ENCODE assay signal across 9 mouse cellular contexts in genomic region chr5:35563449-35563848, GRCm38 (mm10). TPM values are rescaled to one million over a fixed set of nuclear protein-coding genes. Genes with fewer than 3 reads are reported as not detected.
DNase-seq lines count a peak whose midpoint lies in the region; ATAC-seq and TF ChIP-seq lines count a peak whose summit lies in the region.
"Had no signal": no experiment of that assay in that cellular context is flagged by ENCODE, and none has a peak within 500 bp of the region (broad histone marks: within the 10 kb centered on the region; RNA-seq: fewer than 3 reads in every experiment).

No protein-coding gene starts in this region.

- H3K9me3 ChIP-seq in midbrain, embryonic 11.5 days (ENCODE audit: control insufficient read depth, low read length): no peaks in the 10 kb centered on the region
- no peaks in the 10 kb centered on the region for H3K9me3 ChIP-seq in midbrain, embryonic 15.5 days
- no peaks in the 10 kb centered on the region for H3K9me3 ChIP-seq in limb, embryonic 14.5 days (ENCODE audit: control insufficient read depth, low read length)
- H3K9me3 ChIP-seq: midbrain, embryonic 12.5 days had no signal

- H3K27me3 ChIP-seq in midbrain, embryonic 11.5 days (ENCODE audit: control insufficient read depth, insufficient read depth, low read length): no peaks in the 10 kb centered on the region
- no peaks in the 10 kb centered on the region for H3K27me3 ChIP-seq in midbrain, embryonic 15.5 days (replicated peaks)
- no peaks in the 10 kb centered on the region for H3K27me3 ChIP-seq in limb, embryonic 14.5 days (ENCODE audit: control insufficient read depth, insufficient read depth, low read length)
- H3K27me3 ChIP-seq: midbrain, embryonic 12.5 days had no signal

- WGBS in midbrain, embryonic 11.5 days: 0% methylated on average over 1 of the region's 1 CpGs
- 0% methylated on average over 1 of the region's 1 CpGs for WGBS in midbrain, embryonic 15.5 days
- 8% methylated on average over 1 of the region's 1 CpGs for WGBS in limb, embryonic 14.5 days
- 0% methylated on average over 1 of the region's 1 CpGs for WGBS in olfactory bulb, adult 2 months

- peaks cover 2% of the 10 kb centered on the region; the same call in 1 of the 2 replicates for H3K4me1 ChIP-seq in midbrain, embryonic 11.5 days (ENCODE audit: control insufficient read depth, insufficient read depth, low read length)
- H3K4me1 ChIP-seq in midbrain, embryonic 15.5 days: no peaks in the 10 kb centered on the region
- H3K4me1 ChIP-seq in limb, embryonic 14.5 days (ENCODE audit: control insufficient read depth, insufficient read depth, low read length): no peaks in the 10 kb centered on the region
- no peaks in the 10 kb centered on the region for H3K4me1 ChIP-seq in olfactory bulb, adult 2 months (ENCODE audit: control insufficient read depth, insufficient read depth, low read length)
- H3K4me1 ChIP-seq: midbrain, embryonic 12.5 days had no signal

- H3K27ac ChIP-seq in midbrain, embryonic 11.5 days (ENCODE audit: low read depth, low read length): no peak overlapping the region
- no peak overlapping the region for H3K27ac ChIP-seq in midbrain, embryonic 15.5 days
- no peak overlapping the region for H3K27ac ChIP-seq in limb, embryonic 14.5 days (replicated peaks; ENCODE audit: low read depth, low read length)
- H3K27ac ChIP-seq in olfactory bulb, adult 2 months (ENCODE audit: insufficient read depth, low read depth, low read length): no peak overlapping the region
- H3K27ac ChIP-seq: midbrain, embryonic 12.5 days had no signal

- H3K4me2 ChIP-seq in midbrain, embryonic 11.5 days: no peak overlapping the region
- no peak overlapping the region for H3K4me2 ChIP-seq in midbrain, embryonic 15.5 days
- H3K4me2 ChIP-seq in limb, embryonic 14.5 days (replicated peaks; ENCODE audit: low read depth, low read length, severe bottlenecking): no peak overlapping the region
- H3K4me2 ChIP-seq: midbrain, embryonic 12.5 days had no signal

- ATAC-seq in midbrain, embryonic 11.5 days (ENCODE audit: low FRiP score): peak; percentile 57
- no peak; the same call in 1 of the 2 replicates for ATAC-seq in midbrain, embryonic 15.5 days (replicated peaks)
- ATAC-seq in inflammation-experienced regulatory T-cells, adult 6 months: peak; percentile 56
- no peak for ATAC-seq in limb, embryonic 14.5 days (ENCODE audit: low FRiP score, low read depth)

- peak; percentile 98 for DNase-seq in midbrain, embryonic 11.5 days (ENCODE audit: low spot score, missing footprints)
- DNase-seq in cerebellum, adult 18-20 months: peak; percentile 69 to 83
- peak; percentile 63 to 67 for DNase-seq in frontal cortex, postnatal 25 days (ENCODE audit: low spot score in 2 of 2)
- peak; percentile 50 for DNase-seq in limb, embryonic 14.5 days (ENCODE audit: low spot score)
- peak; percentile 59 for DNase-seq in thymus, postnatal 0 days (ENCODE audit: low spot score)

- peaks cover 23% of the 10 kb centered on the region for H3K36me3 ChIP-seq in midbrain, embryonic 11.5 days (ENCODE audit: control insufficient read depth, insufficient read depth, low read length)
- H3K36me3 ChIP-seq in midbrain, embryonic 15.5 days (replicated peaks): peaks cover 31% of the 10 kb centered on the region
- peaks cover 85% of the 10 kb centered on the region for H3K36me3 ChIP-seq in limb, embryonic 14.5 days (ENCODE audit: control insufficient read depth, insufficient read depth, low read length)

- H3K9ac ChIP-seq in midbrain, embryonic 11.5 days (ENCODE audit: low read length): no peak overlapping the region
- no peak overlapping the region for H3K9ac ChIP-seq in midbrain, embryonic 15.5 days
- no peak overlapping the region for H3K9ac ChIP-seq in limb, embryonic 14.5 days (ENCODE audit: low read depth, low read length, severe bottlenecking)
- H3K9ac ChIP-seq: midbrain, embryonic 12.5 days had no signal

- peak; percentile 60 for TF ChIP-seq CTCF in olfactory bulb, adult 2 months (IDR thresholded peaks at IDR 0.05; ENCODE audit: insufficient read depth, low read depth, low read length)

- TF ChIP-seq POLR2A in limb, embryonic 14.5 days (IDR thresholded peaks at IDR 0.05; ENCODE audit: borderline replicate concordance, extremely low read depth, insufficient read depth, insufficient read length): no peak
- no peak for TF ChIP-seq POLR2A in olfactory bulb, adult 2 months (IDR thresholded peaks at IDR 0.05; ENCODE audit: insufficient read depth, low read depth, low read length)

- no peak overlapping the region for H3K4me3 ChIP-seq in midbrain, embryonic 11.5 days (ENCODE audit: low read depth, low read length)
- no peak overlapping the region for H3K4me3 ChIP-seq in midbrain, embryonic 15.5 days
- H3K4me3 ChIP-seq in limb, embryonic 14.5 days (replicated peaks; ENCODE audit: low read length): no peak overlapping the region
- H3K4me3 ChIP-seq in olfactory bulb, adult 2 months (ENCODE audit: insufficient read depth, low read depth, low read length): no peak overlapping the region
- H3K4me3 ChIP-seq: midbrain, embryonic 12.5 days had no signal

RNA-seq across cellular contexts. Expression of gene Trmt44, which starts 11.4 kb away (rescaled TPM):
- 7.9 and 9.3 TPM in 2 replicates for polyA plus RNA-seq in midbrain, embryonic 11.5 days (2014; fragmentation: Nextera tagmentation; extraction: Ambion mirVana)
- 7.3 and 7.6 TPM in 2 replicates for polyA plus RNA-seq in midbrain, embryonic 15.5 days (2015; fragmentation: Nextera tagmentation; extraction: Ambion mirVana)
- 1 to 10 TPM; 2.0 to 3.1 (median 2.9) TPM for polyA plus RNA-seq in inflammation-experienced regulatory T-cells, adult 6 months (2017; shearing (Covaris generic))
- polyA plus RNA-seq in limb, embryonic 14.5 days (2012; rRNA removed): 7.5 and 8.3 TPM in 2 replicates
- polyA plus RNA-seq in limb, embryonic 14.5 days (2014; fragmentation: Nextera tagmentation; extraction: Ambion mirVana): 7.6 and 8.5 TPM in 2 replicates
- not detected in 2 replicates for polyA plus RNA-seq in olfactory bulb, adult 2 months (2012; ENCODE audit: insufficient read depth, insufficient read length, low replicate concordance, missing spikeins)
- polyA plus RNA-seq in thymus, postnatal 0 days (2015; fragmentation: Nextera tagmentation; extraction: Ambion mirVana): 6.0 TPM in 2 replicates

RNA-seq across cellular contexts. Expression of gene Acox3, which starts 19.4 kb away (rescaled TPM):
- polyA plus RNA-seq in midbrain, embryonic 11.5 days (2014; fragmentation: Nextera tagmentation; extraction: Ambion mirVana): 14.6 and 14.9 TPM in 2 replicates
- 14.6 and 16.0 TPM in 2 replicates for polyA plus RNA-seq in midbrain, embryonic 15.5 days (2015; fragmentation: Nextera tagmentation; extraction: Ambion mirVana)
- polyA plus RNA-seq in inflammation-experienced regulatory T-cells, adult 6 months (2017; shearing (Covaris generic)): 10 to 100 TPM; 20.1 to 25.4 (median 23.4) TPM
- polyA plus RNA-seq in limb, embryonic 14.5 days (2012; rRNA removed): 31.1 and 31.3 TPM in 2 replicates
- polyA plus RNA-seq in limb, embryonic 14.5 days (2014; fragmentation: Nextera tagmentation; extraction: Ambion mirVana): 14.2 and 15.0 TPM in 2 replicates
- polyA plus RNA-seq in olfactory bulb, adult 2 months (2012; ENCODE audit: insufficient read depth, insufficient read length, low replicate concordance, missing spikeins): not detected in 2 replicates
- 15.2 TPM in 2 replicates for polyA plus RNA-seq in thymus, postnatal 0 days (2015; fragmentation: Nextera tagmentation; extraction: Ambion mirVana)

RNA-seq across cellular contexts. Expression of gene Cpz, which starts 38.0 kb away (rescaled TPM):
- 5.9 and 6.2 TPM in 2 replicates for polyA plus RNA-seq in midbrain, embryonic 11.5 days (2014; fragmentation: Nextera tagmentation; extraction: Ambion mirVana)
- polyA plus RNA-seq in midbrain, embryonic 15.5 days (2015; fragmentation: Nextera tagmentation; extraction: Ambion mirVana): 1.8 and 2.2 TPM in 2 replicates
- not detected for polyA plus RNA-seq in inflammation-experienced regulatory T-cells, adult 6 months (2017; shearing (Covaris generic))
- 9.9 and 10.1 TPM in 2 replicates for polyA plus RNA-seq in limb, embryonic 14.5 days (2012; rRNA removed)
- 5.6 and 7.8 TPM in 2 replicates for polyA plus RNA-seq in limb, embryonic 14.5 days (2014; fragmentation: Nextera tagmentation; extraction: Ambion mirVana)
- polyA plus RNA-seq in olfactory bulb, adult 2 months (2012; ENCODE audit: insufficient read depth, insufficient read length, low replicate concordance, missing spikeins): not detected in 2 replicates
- polyA plus RNA-seq in thymus, postnatal 0 days (2015; fragmentation: Nextera tagmentation; extraction: Ambion mirVana): 0.60 and 0.72 TPM in 2 replicates

Comparison
In these comparisons a context has a peak if more than half of its experiments do, and no peak if none do; other contexts are left out.
1. ATAC-seq: peak in midbrain, embryonic 11.5 days (single experiment) and inflammation-experienced regulatory T-cells, adult 6 months (single experiment); none in midbrain, embryonic 15.5 days (single experiment) and limb, embryonic 14.5 days (single experiment).
2. Peak in every context shown above with its lines, with median percentiles within 50 percentile points of each other: DNase-seq.